Mouse (Mus musculus) embryonic fibroblast, embryonic 13.5 days (primary cell): Measurements from ENCODE around the gene Tapbp. TPM values are rescaled to one million over a fixed set of nuclear protein-coding genes. Genes with fewer than 3 reads are reported as not detected.
A peak's percentile ranks its signal among the peaks of the same experiment; 100 is the strongest.
"Not testable (repeated sequence)": the region's sequence is repeated elsewhere in the genome, so short reads cannot be mapped to it uniquely, and the experiment has no call there.

Experiments used
- H3K27ac ChIP-seq: 2 replicates; pipeline ENCODE4 v1.5.1; 2012; ENCODE audit warnings: low read length, control low read depth, inconsistent platforms; ENCODE audit not compliant: insufficient read depth
- H3K4me1 ChIP-seq: 2 replicates; pipeline ENCODE4 v1.6.1; 2011; ENCODE audit warnings: low read length; ENCODE audit not compliant: control insufficient read depth, insufficient read depth
- H3K4me3 ChIP-seq: 2 replicates; pipeline ENCODE4 v1.5.1; 2011; ENCODE audit warnings: mild to moderate bottlenecking, control low read depth, low read length; ENCODE audit not compliant: insufficient read depth
- CTCF ChIP-seq: IDR thresholded peaks from 2 replicates; pipeline ENCODE4 v1.5.1; 2011; ENCODE audit warnings: mild to moderate bottlenecking, control low read depth, low read length, moderate library complexity, borderline replicate concordance; ENCODE audit not compliant: insufficient read depth
- POLR2A ChIP-seq: IDR thresholded peaks from 2 replicates; pipeline ENCODE4 v1.6.1; 2011; ENCODE audit warnings: low read depth, mild to moderate bottlenecking, control low read depth, low read length, moderate library complexity
- polyA plus RNA-seq: library from polyadenylated mRNA; stranded (reverse); fragments of >200 nt; gene quantifications from 2 replicates; pipeline ENCODE4 v1.2.4, GENCODE M21; 2011; ENCODE audit warnings: low read depth; ENCODE audit not compliant: missing spikeins, insufficient read length

The Tapbp gene
- polyA plus RNA-seq, 1 experiment: 91.2 TPM

GRCm38 (mm10) chr17:33892429-33892828 is 23.3 kb upstream of the Tapbp start:
- H3K27ac ChIP-seq: no peak overlapping the region
- TF ChIP-seq CTCF (no peak), POLR2A (no peak)
- H3K4me1 ChIP-seq: no peaks in the 10 kb centered on the region
- H3K4me3 ChIP-seq: no peak overlapping the region

- H3K27ac ChIP-seq, H3K4me1 ChIP-seq, H3K4me3 ChIP-seq: not testable (repeated sequence)
These were observed 22.7 kb upstream of the Tapbp start for GRCm38 (mm10) chr17:33893011-33893410.

- TF ChIP-seq CTCF (0 out of 2 replicates have a peak, but pooled peaks have one; percentile 20), POLR2A (no peak)
- Histone ChIP-seq H3K4me3 (no peak overlapping the region), H3K4me1 (no peaks in the 10 kb centered on the region), H3K27ac (peak overlapping the region; percentile 45; the same call in 1 of the 2 replicates)
These were observed 18.4 kb upstream of the Tapbp start for GRCm38 (mm10) chr17:33897114-33897794.

GRCm38 (mm10) chr17:33898193-33898592 is 17.5 kb upstream of the Tapbp start:
- H3K27ac ChIP-seq, H3K4me1 ChIP-seq, H3K4me3 ChIP-seq: not testable (repeated sequence)

GRCm38 (mm10) chr17:33899642-33900041 is 16.1 kb upstream of the Tapbp start:
- Histone ChIP-seq H3K27ac (no peak overlapping the region), H3K4me1 (no peaks in the 10 kb centered on the region)
- no peak for TF ChIP-seq POLR2A
- no peak for TF ChIP-seq CTCF

GRCm38 (mm10) chr17:33900281-33900988 is 15.3 kb upstream of the Tapbp start:
- Histone ChIP-seq H3K4me3 (no peak overlapping the region), H3K4me1 (no peaks in the 10 kb centered on the region), H3K27ac (no peak overlapping the region)
- no peak for TF ChIP-seq POLR2A
- no peak for TF ChIP-seq CTCF

More at GRCm38 (mm10) chr17:33899642-33900041, 16.1 kb upstream of the Tapbp start:
- H3K4me3 ChIP-seq: no peak overlapping the region

- no peak overlapping the region for H3K4me3 ChIP-seq
- no peaks in the 10 kb centered on the region for H3K4me1 ChIP-seq
- TF ChIP-seq POLR2A (no peak), CTCF (no peak)
- no peak overlapping the region for H3K27ac ChIP-seq
These were observed 14.7 kb upstream of the Tapbp start for GRCm38 (mm10) chr17:33900989-33901314.

GRCm38 (mm10) chr17:33901653-33902052 is 14.0 kb upstream of the Tapbp start:
- Histone ChIP-seq H3K4me3 (no peak overlapping the region), H3K4me1 (no peaks in the 10 kb centered on the region), H3K27ac (no peak overlapping the region)
- TF ChIP-seq CTCF (no peak), POLR2A (no peak)

- TF ChIP-seq POLR2A: no peak
- TF ChIP-seq CTCF: no peak
- H3K4me3 ChIP-seq: no peak overlapping the region
- H3K4me1 ChIP-seq: no peaks in the 10 kb centered on the region
- H3K27ac ChIP-seq: no peak overlapping the region
These were observed 13.6 kb upstream of the Tapbp start for GRCm38 (mm10) chr17:33902079-33902478.

- H3K27ac ChIP-seq: no peak overlapping the region
- TF ChIP-seq POLR2A: no peak
- no peak for TF ChIP-seq CTCF
- no peak overlapping the region for H3K4me3 ChIP-seq
- H3K4me1 ChIP-seq: no peaks in the 10 kb centered on the region
These were observed 13.2 kb upstream of the Tapbp start for GRCm38 (mm10) chr17:33902491-33902890.

GRCm38 (mm10) chr17:33903911-33904651 is 11.6 kb upstream of the Tapbp start:
- H3K4me3 ChIP-seq, H3K27ac ChIP-seq, H3K4me1 ChIP-seq: not testable (repeated sequence)

GRCm38 (mm10) chr17:33904835-33905234 is 10.9 kb upstream of the Tapbp start, which contains the start of gene Platr17:
Gene Platr17 (plus strand): TSS chr17:33905135.
- H3K4me3 ChIP-seq, H3K4me1 ChIP-seq, H3K27ac ChIP-seq: not testable (repeated sequence)
